Mouse (Mus musculus) kidney, postnatal 10 days (tissue): ENCODE measurements around the gene C2cd5.

Source experiments
- DNase-seq: peaks from one replicate; pipeline ENCODE4 v3.0.0; 2021; ENCODE audit warnings: mixed read lengths

C2cd5 gene

DNA sequence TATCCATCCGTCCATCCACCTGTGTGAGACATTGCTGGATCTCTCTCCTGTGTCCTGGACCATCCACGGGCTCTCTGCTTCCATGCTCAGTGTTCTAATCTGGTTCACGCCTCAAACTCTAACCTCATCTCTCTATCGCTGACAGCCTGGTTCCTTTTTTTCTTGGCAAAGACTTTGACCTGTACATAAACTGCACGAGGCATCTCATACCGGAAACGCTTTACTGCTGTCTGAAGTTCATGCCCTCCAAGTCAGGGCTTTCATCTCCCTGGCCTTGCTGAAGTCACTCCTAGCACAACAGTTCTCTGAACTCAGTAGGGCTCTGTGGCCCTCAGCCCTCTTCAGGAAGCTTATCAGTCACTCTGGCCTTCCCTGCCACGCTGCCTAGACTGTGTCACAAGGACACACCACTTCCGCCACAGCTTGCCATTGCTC lies 15.1 kb upstream of the C2cd5 start:
- DNase-seq = peak; percentile 63

DNA sequence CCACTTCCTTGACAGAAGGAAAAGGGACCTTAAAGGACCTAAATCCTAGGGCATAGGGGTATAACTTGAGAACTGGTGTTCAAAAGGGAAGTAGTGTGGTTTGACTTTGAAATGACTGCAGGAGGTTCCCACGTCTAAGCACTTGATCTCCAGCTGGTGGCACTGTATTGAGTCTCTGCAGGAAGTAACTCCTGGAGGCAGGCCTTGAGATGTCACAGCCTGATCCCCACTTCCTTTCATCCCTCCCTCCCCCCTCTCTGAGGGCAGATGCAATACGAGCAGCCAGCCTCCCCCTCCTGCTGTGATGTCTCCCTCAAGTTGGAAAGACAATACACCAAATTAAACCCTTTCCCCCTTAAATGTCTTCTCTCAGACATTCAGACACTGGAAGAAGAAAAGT lies 14.6 kb upstream of the C2cd5 start:
- peak; percentile 71 for DNase-seq

DNA sequence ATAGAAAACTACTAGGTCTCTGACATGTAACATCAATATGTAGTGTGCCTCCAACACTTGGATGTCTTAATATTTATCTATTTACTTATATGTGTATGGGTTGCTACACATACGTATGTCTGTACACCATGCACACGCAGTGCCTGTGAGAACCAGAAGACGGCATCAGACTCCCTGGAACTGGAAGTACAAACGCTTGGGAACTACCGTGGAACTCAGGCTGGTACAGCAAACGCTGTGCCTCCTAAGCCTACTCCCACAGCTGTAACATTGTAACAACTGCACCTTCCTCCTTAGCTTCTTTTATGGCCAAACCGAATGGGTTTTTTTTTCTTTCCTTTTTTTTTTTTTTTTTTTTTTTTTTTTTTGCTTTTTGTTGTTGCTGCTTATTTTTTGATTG lies 10.4 kb upstream of the C2cd5 start:
- no peak for DNase-seq

DNA sequence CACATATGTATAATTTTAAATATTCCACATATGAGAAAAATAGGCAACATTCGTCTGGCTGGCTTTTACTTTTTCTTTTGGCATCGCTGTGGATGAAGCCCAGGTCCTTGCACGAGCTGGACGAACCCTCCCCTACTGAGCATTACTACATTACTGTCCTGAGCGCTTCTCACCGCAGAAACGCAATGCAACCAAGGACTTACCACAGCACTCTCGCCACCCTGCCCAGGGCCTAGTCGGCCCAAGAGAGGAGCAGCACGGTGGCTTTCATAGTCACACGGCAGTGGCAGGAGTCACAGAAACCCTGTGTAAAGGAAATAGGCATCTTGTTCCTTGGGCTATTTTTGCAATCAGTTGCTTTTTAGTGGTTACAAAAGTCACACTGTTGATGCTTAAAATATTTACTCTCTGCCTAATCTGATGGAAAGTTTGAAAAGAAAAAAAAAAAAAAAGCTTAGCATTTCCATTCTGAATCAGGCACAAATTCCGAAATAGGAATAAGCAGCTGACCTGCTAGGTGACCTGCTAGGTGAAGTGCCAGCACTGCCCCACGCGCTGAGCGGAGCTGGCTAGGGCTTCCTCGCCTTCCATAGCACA lies 9.8 kb upstream of the C2cd5 start:
- no peak for DNase-seq

DNA sequence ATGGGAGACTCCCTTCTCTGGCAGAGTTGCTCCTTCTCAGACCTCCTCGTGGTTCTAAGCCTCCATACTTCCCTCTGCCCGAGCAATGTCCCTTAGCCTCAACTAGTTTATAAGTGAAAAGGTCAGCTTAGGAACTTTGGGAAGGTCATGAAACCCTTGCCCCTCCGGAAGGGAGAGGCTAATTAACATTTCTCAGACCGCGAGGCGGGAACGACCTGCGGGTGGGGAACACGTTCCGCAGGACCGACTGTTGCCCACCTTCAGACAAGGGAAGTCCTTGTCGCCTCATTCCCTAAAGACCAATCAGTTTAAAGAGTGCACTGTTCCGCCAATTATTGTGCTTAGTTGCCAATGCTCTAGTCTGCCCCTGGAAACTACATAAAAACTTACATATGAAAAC lies 8.1 kb upstream of the C2cd5 start:
- DNase-seq = no peak

DNA sequence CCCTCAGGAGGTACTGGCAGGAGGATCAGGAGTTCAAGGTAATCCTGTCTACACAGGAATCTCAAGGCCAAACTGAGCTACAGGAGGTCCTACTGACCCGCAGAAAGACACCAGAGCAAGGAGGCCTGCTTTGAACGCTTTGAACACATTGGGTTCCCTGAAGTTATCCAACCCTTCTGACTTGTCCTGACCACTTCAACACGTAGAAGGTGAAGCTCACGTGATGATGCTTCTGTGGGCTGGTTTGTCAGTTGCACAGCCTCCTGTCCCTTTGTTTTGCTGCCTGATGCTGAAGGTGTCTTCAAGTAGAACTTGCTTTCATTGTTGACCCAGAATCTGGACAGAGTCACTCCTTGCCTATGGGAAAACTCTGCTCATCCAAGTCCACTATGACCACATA lies 7.7 kb upstream of the C2cd5 start:
- DNase-seq = no peak

DNA sequence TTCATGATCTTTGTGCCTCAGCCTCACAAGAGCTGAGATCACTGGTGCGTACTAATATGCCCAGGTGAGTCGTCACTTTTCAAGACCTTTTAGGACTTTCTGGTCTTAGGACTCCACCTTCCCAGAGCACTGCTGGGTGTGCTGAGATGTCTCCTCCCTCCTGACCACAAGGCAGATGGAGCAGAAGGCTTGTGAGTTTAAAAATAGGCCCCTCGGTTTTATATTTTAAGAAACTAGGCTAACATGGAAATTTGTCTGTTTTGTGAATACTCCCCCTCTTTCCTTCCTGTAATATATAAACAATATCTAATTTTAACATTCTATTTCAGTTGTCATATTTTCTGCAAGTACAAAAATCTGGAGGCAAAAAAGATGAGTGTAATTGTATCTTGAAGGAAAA lies 5.8 kb upstream of the C2cd5 start:
- DNase-seq = no peak

DNA sequence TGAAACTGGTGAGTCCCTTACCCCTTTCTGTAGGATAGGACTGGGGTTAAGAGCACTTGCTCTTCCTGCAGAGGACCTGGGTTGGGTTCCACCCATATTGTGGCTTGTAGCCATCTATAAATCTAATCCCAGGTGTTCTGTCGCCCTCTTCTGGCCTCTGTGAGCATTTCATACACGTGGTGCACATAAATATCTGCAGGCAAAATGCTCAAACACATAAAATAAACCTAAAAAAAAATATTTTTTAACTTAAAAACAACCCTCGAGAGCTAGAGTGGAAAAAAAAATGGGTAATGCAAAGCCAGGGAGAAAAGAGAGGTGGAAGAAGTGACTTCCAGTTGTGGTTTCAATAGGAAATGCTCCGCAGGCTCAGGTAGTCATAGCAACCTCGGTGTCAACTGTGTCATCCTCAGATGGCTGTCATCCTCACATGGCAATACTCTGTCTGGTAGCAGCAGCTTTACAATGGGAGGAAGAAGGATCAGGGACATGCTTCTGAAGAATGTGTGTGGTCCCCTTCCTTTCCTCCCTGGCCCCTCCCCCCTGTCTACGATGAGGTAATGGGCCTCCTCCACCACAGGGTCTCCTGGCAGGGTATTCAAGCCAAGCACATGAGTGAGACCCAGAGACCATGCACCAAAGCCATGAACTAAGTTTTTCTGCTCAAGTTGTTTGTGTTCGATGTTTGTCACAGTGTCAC lies 4.2 kb upstream of the C2cd5 start:
- DNase-seq = no peak

DNA sequence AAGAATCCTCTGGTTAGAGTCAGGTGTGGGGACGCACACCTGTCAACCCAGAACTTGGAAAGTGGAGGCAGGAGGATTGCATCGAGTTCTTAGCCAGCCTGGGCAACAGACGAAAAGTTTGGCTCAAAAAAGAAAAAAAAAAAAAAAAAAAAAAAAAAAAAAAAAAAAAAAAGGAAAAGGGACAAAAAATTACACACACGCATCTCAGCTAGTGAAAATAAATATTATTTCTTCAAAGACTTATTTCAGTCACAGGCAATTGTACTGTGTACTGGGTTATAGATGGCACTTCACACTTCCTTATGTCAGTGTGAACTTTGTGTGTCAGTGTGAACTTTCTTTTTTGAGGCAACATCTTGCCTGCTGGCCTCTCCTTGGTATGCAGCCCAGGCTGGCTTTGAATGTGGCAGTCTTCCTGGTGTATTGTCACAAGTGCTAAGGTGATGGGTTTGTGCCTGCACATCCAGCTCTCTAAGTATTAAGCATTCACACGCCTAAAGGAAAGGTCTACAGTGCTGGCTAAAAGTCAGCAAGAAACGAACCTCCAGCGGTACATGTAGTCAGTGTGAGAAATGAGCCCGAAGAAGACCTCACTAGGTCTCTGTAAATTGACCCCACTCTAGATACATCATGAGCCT lies 656 bp upstream of the C2cd5 start:
- no peak for DNase-seq

DNA sequence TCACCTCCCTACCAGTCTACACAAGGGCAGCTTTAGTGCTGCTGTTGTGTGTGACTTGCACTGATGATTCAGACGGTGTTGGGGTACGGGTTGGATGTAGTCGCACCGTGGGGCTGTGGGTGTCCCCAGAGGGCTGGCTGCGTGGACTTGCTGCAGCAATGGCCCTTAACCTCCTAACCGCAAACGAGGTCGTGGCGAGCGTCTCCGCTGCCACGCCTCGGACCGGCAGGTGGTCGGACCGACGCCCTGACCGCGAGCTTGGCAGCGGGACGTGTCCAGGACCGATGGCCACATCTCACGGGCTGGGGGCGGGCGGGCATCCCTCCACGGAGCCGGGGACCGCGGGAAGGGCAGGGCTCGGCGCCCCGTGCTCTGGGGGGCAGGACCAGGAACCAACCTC lies 660 bp downstream of the C2cd5 start:
- DNase-seq = peak; percentile 59

DNA sequence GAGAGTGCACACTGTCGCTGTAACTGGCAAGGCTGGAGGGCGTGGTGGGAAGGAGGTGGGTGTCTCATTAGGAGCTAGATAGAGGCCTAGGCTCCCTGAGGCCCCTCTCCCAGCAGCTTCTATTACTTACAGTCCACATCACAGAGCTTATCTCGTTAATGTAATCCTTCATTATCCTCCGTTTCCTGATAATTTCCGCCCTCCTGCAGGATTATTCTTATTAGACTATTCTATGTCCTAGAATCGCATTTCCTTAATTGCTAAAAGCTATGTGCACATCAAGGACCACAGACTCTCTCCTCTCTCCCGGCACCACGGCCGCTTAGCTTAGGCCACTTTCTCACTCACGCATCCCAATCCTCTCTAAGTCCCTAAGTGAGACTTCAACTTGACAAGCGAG lies 4.8 kb downstream of the C2cd5 start:
- no peak for DNase-seq

DNA sequence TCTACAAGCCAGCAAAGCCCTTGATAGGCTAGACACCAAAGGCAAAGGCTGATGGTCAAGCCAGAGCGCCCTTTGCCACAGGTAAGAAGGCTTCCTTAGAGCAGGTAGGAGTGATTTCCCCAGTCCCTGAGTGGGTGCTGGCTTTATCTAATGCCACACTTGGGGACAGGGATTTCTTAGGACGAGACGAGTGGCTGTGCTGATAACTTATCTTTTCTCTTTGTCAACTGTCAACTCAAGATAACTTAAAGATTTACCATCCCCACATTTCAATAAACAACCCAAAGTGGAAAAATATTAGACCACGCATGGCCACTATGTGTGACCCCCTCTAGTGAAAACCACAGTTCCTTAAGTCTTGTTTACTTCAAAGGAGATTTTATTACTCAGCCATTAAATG lies 7.1 kb downstream of the C2cd5 start:
- DNase-seq = no peak

DNA sequence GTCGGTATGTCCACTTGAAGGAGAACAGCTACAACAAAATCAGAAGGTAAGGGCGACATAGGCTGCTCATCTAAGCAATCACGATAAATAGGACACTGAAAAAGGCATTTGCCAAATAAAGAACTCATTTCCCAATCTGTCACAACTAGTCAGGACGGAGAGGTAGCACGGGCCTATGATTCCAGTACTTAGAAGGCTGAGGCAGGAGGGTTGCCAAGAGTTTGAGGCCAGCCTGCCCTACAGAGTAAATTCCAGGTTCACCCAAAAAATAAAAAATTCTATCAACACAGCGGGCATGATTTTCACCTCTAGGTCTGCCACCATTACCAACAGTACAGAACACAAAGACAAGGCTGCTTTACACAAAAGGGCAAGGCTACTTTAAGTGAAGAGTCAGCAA lies 8.9 kb downstream of the C2cd5 start:
- DNase-seq = no peak

DNA sequence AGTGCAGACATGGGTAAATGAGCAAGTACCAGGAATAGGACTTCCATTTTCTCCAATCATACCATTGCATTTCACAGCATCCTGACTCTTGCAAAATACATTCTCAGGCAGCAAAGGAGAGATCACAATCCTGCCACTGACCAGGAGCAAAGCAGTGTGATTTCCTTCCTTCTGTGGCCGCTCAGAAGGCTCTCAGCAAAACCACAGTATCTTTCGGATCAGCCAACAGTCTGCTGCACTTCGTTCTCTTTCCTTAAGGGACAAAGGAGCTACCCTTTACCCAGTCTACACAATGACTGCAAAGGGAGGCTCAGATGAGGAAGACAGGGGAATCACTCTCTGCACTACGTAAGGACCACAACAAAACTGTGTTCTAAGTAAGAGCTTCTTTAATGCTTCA lies 12.6 kb downstream of the C2cd5 start:
- no peak for DNase-seq

DNA sequence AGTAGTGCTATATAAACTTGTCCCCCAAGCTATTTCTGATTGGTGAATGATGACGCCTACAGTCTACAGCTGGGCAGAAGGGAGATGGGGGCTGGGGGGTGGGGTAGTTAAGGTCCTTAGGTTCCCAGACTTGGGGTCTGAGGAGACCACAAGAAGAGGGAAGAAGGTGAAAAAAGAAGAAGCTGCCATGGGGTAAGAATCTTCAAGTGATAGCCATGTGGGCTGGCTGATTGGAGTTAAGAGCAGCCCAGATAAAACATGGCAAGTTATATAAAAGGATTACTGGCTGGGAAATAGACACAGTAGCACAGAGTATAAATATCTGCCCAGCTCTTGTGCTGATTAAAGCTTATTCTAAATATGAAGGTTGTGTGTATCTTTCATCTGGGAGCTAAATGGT lies 14.0 kb downstream of the C2cd5 start:
- DNase-seq = no peak

DNA sequence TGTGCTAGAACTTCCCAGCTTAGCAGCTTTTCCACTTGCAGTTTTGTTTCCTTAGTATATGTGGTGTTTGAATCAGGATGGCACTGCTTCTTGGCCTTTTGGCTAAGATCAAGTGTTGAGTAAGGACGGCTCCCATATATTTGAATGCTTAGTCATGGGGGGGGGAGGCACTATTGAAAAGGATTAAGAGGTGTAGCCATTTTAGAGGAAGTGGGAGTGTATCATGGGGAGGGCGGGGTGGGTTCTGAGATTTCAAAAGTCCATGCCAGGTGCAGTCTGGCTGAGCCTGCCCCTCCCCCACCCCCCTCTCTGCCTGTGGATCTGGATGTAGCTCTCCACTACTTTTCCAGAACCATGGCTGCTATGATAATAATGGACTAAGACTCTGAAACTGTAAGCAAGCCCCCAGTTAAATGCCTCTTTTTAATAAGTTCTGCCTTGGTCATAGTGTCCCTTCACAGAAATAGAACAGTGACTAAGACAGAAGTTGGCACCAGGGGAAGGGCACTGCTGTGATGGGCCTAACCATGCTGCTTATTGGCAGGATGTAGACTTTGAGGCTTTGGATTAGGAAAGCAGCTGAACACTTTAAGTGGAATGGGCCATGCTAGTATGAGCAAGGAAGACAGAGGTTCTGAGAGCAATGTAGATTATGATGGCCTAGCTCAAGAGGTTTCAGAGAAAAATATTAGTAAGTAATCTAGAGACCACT lies 15.5 kb downstream of the C2cd5 start:
- no peak for DNase-seq

DNA sequence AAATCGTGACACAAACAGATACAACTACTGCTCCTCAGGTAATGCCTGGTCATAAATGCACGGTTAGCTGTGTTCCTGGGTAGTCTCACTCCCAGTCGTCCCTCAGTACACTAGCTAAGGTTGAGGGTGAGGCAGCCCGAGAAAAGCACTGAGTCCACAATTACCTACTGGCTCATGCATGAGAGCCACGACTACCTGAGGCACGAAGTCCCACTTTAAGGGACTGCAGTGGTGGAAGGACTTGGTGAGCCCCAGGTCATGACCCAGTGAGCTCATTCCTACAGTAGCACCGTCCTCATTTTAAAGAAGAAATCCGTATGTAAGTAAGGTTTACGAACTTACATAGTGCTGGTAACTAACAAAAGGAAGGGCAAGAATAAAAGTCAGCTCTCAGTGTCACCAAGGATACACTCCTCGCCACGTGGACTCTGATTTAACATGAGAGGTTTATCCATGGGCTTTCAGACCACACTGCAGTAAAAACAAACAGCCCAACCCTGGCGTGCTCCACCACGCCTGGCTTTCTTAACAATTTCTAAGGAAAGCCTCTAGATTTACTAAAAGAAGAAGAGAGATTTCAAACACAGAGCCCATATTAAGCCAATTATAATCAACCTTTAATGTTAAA lies 18.3 kb downstream of the C2cd5 start:
- no peak for DNase-seq

DNA sequence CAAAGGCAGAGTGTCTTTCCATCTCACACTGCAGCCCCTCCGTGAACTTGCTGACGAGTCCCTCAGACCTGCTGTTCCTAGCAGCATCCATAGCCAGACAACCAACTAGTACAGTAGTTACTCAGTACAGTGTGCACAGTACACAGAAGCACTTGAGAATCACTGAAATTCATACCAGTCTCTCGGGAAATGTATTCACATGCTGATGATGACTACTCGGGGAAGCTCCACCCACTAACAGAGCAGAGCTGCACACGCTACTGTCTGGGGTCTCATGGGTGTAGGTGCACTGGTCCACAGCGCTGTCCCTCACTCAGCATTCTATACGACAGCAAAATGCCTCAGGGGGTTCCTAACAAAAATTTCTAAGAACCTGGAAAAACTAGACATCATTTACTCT lies 19.2 kb downstream of the C2cd5 start:
- no peak for DNase-seq

DNA sequence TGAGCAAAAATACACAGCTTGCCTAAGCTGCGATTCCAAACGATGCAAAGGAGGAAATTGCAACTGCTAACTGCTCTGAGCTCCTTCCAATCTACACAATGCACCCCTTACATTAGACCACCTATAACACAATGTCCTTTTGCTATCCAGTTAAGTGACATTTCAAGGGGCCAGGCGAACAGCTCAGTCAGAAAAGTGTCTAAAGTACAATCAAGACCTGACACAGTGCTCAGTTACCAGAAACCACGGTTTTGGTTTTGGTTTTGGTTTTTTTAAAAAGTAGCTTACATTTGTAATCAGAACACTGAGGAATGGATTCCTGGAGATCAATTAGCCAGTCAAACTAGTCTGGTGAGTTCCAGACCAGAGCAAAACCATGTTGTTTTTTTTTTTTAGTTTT lies 20.8 kb downstream of the C2cd5 start:
- DNase-seq = no peak

DNA sequence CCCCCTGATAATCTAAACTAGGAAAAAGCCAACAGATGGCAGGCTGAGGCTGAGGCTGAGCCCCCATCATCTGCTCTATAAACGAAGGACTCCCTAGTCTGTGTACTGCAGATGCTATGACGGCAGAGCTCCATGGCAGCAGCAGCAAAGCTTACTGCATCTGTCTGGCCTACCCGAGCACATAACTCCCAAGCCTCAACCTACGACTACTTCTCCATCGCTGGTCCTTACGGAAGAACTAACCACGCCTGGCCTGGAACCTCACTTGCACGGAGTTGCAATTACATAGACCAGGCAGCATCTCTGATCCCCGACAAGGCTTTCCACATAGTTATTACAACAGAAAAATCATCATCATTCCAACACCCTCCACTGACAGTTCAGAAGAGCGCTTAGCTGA lies 23.5 kb downstream of the C2cd5 start:
- DNase-seq = no peak

DNA sequence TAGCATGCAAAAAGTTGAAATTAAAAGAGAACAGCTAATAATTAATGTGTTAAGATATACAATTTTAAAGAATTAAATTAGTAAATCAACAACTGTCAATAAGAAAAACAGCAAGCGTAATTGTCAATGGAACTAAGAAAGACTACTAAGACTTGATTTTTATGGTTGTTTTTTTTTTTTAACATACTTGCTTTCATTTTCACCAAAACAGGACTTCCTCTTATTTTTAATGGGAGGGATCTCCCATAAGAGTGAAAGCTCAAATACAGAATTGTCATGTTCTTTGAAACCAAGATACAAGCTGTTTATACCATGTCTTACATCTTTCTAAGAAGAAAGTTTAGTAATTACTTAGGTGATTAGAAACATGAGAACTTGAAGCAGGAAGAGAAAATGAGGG lies 26.0 kb downstream of the C2cd5 start:
- DNase-seq = no peak

DNA sequence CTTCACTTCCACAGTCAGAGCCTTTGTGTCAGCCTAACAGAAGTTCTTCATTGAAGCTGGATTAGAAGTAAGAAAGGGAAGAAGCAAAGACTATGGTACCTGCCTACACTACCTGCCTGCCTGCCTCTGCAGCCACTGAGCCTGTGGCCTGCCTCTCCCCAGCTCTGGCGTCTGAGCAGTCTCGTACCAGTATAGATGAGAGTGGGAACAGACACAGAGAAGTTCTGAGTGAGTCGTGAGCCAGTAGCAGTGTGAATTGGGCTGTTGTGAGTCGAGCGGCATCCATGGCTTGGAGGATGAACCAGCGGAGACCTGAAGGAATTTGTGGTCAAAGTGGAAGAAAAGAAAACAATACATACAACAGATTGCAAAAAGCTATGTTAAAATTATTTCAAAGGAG lies 26.5 kb downstream of the C2cd5 start:
- no peak for DNase-seq

DNA sequence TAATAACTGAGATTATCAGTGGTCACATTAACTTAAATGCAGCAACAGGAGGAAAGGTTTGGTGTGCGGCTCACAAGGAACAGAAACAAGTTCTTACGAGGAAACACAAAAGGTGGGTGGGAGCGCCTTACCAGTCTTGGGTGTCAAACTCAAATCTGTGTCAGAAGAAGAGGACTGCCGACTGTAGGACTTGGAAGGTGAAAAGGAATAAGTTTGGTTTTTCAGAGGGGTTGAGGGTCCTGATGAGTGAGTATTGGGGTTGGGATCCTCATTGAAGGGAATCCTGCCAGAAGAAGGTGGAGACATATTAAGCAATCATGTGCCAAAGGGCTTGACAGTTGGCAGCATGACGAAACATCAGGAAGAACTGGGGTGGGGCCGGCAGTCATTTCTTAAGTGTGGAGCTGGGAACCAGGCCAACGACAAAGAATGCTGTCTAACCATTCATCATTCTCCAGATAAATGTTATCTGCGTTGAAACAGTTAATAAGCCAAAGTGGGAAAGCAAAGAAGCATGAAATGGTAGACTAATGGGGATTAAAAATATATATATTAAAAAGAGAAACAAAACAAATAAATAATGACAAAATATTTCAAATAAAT lies 27.4 kb downstream of the C2cd5 start:
- DNase-seq = peak; percentile 53
